Mouse (Mus musculus): Measurements from ENCODE around the gene Baiap2. TPM values are rescaled to one million over a fixed set of nuclear protein-coding genes. Genes with fewer than 3 reads are reported as not detected.
A peak's percentile ranks its signal among the peaks of the same experiment; 100 is the strongest.

The Baiap2 gene
- polyA plus RNA-seq, 1 experiment from 2014 or later, result 12.0 TPM

DNA sequence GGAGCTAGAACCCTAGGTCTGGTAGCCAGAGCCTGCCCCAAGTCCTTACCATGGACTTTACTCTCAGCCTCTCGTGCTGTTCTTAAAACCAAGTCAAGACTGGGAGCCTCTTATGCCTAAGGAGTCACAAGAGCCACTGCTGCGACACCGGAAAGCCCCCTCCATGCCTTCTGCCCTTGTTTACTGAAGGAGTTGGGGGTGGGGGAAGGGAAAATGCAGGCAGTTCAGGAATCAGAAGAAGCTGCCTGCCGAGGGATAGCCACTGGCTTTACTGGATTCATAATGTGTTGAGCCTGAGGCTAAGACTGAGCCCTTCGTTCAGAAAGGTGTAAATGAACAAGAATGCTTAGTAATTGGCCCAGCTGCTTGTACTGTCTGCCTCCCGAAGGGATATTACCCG is 29.7 kb upstream of the Baiap2 start:
- ATAC-seq, result no peak
- Histone ChIP-seq H3K27me3 (replicated peaks) (peaks cover 5% of the 10 kb centered on the region; the same call in 1 of the 2 replicates), H3K27ac (peak overlapping the region; percentile 85; the same call in 1 of the 2 replicates), H3K9me3 (no peaks in the 10 kb centered on the region), H3K4me3 (replicated peaks) (peak overlapping the region; percentile 97), H3K4me2 (replicated peaks) (peak overlapping the region; percentile 95), H3K36me3 (peaks cover 12% of the 10 kb centered on the region), H3K9ac (peak overlapping the region; percentile 94), H3K4me1 (replicated peaks) (peaks cover 38% of the 10 kb centered on the region)
- 4% methylated on average over 7 of the region's 7 CpGs for WGBS

GRCm38 (mm10) chr11:119913291-119913934 is 29.1 kb upstream of the Baiap2 start, which contains the start of gene Chmp6:
Chmp6 (plus strand) TSS chr11:119913441.
- peak within 1 kb of the TSS; percentile 95 for H3K4me2 ChIP-seq (replicated peaks)
- H3K9me3 ChIP-seq, result no peaks in the 10 kb centered on the region
- H3K27ac ChIP-seq, result peak within 1 kb of the TSS; percentile 85
- peak within 1 kb of the TSS; percentile 94 for H3K9ac ChIP-seq
- peaks cover 16% of the 10 kb centered on the region for H3K36me3 ChIP-seq
- no peaks in the 10 kb centered on the region; the same call in 1 of the 2 replicates for H3K27me3 ChIP-seq (replicated peaks)
- peak within 1 kb of the TSS; percentile 97 for H3K4me3 ChIP-seq (replicated peaks)
- ATAC-seq, result peak; percentile 76
- H3K4me1 ChIP-seq (replicated peaks), result peaks cover 38% of the 10 kb centered on the region
- under 1% methylated on average over 48 of the region's 48 CpGs for WGBS

DNA sequence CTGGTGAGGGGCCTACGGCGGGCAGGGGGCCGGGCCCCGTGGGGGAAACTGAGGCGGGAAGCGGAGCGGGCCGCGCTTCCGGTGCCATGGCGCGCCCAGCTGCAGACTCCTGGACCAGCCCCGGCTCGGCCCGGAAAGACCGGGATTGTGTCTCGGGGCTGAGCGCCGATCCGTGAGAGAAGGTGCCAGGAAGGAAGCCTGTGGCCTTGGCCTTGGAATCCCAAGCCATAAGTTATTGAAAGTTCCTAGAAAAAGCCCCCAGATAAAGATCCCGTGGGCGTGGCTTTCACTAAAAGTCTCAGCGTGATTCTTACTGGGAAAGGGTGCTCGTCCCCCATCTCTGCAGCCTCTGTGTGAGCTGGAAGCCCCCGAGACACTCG is 28.6 kb upstream of the Baiap2 start:
- WGBS, result under 1% methylated on average over 26 of the region's 26 CpGs
- H3K4me1 ChIP-seq (replicated peaks), result peaks cover 38% of the 10 kb centered on the region

DNA sequence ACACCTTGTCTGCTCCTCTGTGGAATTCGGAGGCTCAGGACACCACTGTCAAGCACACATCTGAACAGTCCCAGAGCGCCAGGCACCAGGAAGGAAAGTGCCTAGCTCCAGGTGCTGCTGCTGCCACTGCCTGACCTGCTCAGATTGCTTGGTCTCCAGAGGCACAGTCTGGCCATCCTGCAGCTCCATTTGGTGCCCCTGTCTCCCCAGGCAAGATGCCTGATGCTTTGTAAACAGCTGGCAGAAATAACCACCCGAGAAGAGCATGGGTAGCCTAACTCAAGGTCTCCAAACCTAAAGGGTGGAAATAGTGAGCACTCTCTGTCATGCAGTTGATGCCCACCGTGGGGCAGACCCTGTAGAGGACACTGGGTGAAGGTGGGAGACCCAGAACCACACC is 28.2 kb upstream of the Baiap2 start:
- 16% methylated on average over 4 of the region's 4 CpGs for WGBS
- 0 out of 2 replicates have a peak, but pooled peaks have one; percentile 0 for ATAC-seq
- no peaks in the 10 kb centered on the region for H3K9me3 ChIP-seq
- H3K4me2 ChIP-seq (replicated peaks), result peak overlapping the region; percentile 95
- peaks cover 24% of the 10 kb centered on the region for H3K36me3 ChIP-seq
- H3K4me1 ChIP-seq (replicated peaks), result peaks cover 38% of the 10 kb centered on the region
- H3K27ac ChIP-seq, result peak overlapping the region; percentile 19; the same call in 1 of the 2 replicates
- H3K4me3 ChIP-seq (replicated peaks), result peak overlapping the region; percentile 97
- H3K9ac ChIP-seq, result peak overlapping the region; percentile 94
- H3K27me3 ChIP-seq (replicated peaks), result no peaks in the 10 kb centered on the region

More for the DNA sequence above, 28.6 kb upstream of the Baiap2 start:
- Histone ChIP-seq H3K27me3 (replicated peaks) (no peaks in the 10 kb centered on the region), H3K9ac (peak overlapping the region; percentile 94), H3K9me3 (no peaks in the 10 kb centered on the region), H3K36me3 (peaks cover 21% of the 10 kb centered on the region), H3K4me2 (replicated peaks) (peak overlapping the region; percentile 95), H3K27ac (peak overlapping the region; percentile 85), H3K4me3 (replicated peaks) (peak overlapping the region; percentile 97)
- peak; percentile 29 for ATAC-seq

GRCm38 (mm10) chr11:119915666-119916065 is 26.9 kb upstream of the Baiap2 start:
- H3K9me3 ChIP-seq, result no peaks in the 10 kb centered on the region
- H3K4me2 ChIP-seq (replicated peaks), result peak overlapping the region; percentile 95
- peaks cover 24% of the 10 kb centered on the region for H3K36me3 ChIP-seq
- H3K9ac ChIP-seq, result 0 out of 2 replicates have a peak overlapping the region, but pooled peaks have one; percentile 10
- ATAC-seq, result peak; percentile 2; the same call in 1 of the 2 replicates
- no peaks in the 10 kb centered on the region for H3K27me3 ChIP-seq (replicated peaks)
- 77% methylated on average over 9 of the region's 9 CpGs for WGBS
- H3K4me3 ChIP-seq (replicated peaks), result 0 out of 2 replicates have a peak overlapping the region, but pooled peaks have one; percentile 5
- peak overlapping the region; percentile 71 for H3K27ac ChIP-seq
- peaks cover 32% of the 10 kb centered on the region for H3K4me1 ChIP-seq (replicated peaks)

- Histone ChIP-seq H3K27ac (peak overlapping the region; percentile 71), H3K4me2 (replicated peaks) (peak overlapping the region; percentile 95)
- 71% methylated on average over 15 of the region's 15 CpGs for WGBS
Measured at GRCm38 (mm10) chr11:119916102-119916790, 26.3 kb upstream of the Baiap2 start.

GRCm38 (mm10) chr11:119916834-119917469 is 25.6 kb upstream of the Baiap2 start:
- ATAC-seq, result no peak
- Histone ChIP-seq H3K4me3 (replicated peaks) (no peak overlapping the region), H3K4me2 (replicated peaks) (peak overlapping the region; percentile 95), H3K36me3 (peaks cover 24% of the 10 kb centered on the region), H3K9me3 (no peaks in the 10 kb centered on the region), H3K9ac (no peak overlapping the region), H3K27ac (peak overlapping the region; percentile 71), H3K4me1 (replicated peaks) (peaks cover 32% of the 10 kb centered on the region), H3K27me3 (replicated peaks) (no peaks in the 10 kb centered on the region)
- WGBS, result 88% methylated on average over 21 of the region's 21 CpGs

More at GRCm38 (mm10) chr11:119916102-119916790, 26.3 kb upstream of the Baiap2 start:
- Histone ChIP-seq H3K4me1 (replicated peaks) (peaks cover 32% of the 10 kb centered on the region), H3K27me3 (replicated peaks) (no peaks in the 10 kb centered on the region), H3K4me3 (replicated peaks) (no peak overlapping the region; the same call in 1 of the 2 replicates), H3K9me3 (no peaks in the 10 kb centered on the region), H3K36me3 (peaks cover 24% of the 10 kb centered on the region), H3K9ac (0 out of 2 replicates have a peak overlapping the region, but pooled peaks have one; percentile 10)
- ATAC-seq, result peak; percentile 75

DNA sequence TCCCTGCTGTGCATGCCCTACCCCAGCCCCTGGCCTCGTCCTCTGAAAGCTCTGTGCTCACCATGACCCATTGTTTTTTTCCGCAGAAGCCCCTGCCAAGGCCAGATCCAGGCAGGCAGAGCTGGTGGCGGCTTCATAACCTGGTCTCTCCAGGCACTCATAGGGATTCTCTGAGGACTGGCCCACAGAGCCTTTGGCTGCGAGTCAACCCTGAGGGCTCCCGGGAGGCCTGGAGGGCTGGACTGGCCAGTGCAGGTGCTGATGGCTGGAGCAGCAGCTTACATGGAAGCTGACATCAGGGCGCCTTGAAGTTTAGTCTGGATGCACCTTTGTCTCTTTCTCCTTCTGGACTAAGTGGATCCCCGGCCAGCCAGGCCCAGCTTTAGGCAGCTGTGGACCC is 24.0 kb upstream of the Baiap2 start:
- Histone ChIP-seq H3K9me3 (no peaks in the 10 kb centered on the region), H3K27ac (no peak overlapping the region), H3K9ac (0 out of 2 replicates have a peak overlapping the region, but pooled peaks have one; percentile 13), H3K4me1 (replicated peaks) (peaks cover 25% of the 10 kb centered on the region), H3K4me2 (replicated peaks) (no peak overlapping the region), H3K4me3 (replicated peaks) (no peak overlapping the region), H3K27me3 (replicated peaks) (no peaks in the 10 kb centered on the region), H3K36me3 (peaks cover 24% of the 10 kb centered on the region)
- ATAC-seq, result no peak
- 80% methylated on average over 7 of the region's 7 CpGs for WGBS

GRCm38 (mm10) chr11:119919432-119919831 is 23.1 kb upstream of the Baiap2 start:
- no peaks in the 10 kb centered on the region for H3K9me3 ChIP-seq
- peaks cover 24% of the 10 kb centered on the region for H3K36me3 ChIP-seq
- WGBS, result 97% methylated on average over 4 of the region's 4 CpGs
- H3K4me2 ChIP-seq (replicated peaks), result no peak overlapping the region
- no peak overlapping the region for H3K9ac ChIP-seq
- H3K4me1 ChIP-seq (replicated peaks), result peaks cover 24% of the 10 kb centered on the region
- H3K27me3 ChIP-seq (replicated peaks), result no peaks in the 10 kb centered on the region
- no peak overlapping the region for H3K27ac ChIP-seq
- H3K4me3 ChIP-seq (replicated peaks), result no peak overlapping the region
- ATAC-seq, result no peak

DNA sequence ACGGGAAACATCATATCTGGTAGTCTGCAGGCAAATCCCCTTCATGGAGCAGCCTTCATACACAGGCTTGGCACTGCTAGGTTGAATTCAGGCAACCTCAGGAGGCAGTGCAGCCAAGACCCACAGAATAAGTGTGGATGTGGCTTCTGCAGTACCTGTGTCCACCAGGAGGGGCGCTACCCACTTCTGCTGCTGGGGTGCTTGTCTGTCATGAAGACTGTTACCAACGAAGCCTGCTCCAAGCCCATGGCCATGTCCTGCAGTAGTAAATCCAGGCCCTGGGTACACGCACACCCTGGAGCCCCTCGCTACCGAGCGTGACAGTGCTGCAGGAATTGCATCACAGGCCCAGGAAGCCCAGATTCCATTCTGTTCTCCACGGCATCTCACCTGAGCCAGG is 22.7 kb upstream of the Baiap2 start:
- H3K4me1 ChIP-seq (replicated peaks), result peaks cover 19% of the 10 kb centered on the region
- H3K4me2 ChIP-seq (replicated peaks), result no peak overlapping the region
- no peak overlapping the region for H3K27ac ChIP-seq
- WGBS, result 65% methylated on average over 8 of the region's 8 CpGs
- no peaks in the 10 kb centered on the region for H3K27me3 ChIP-seq (replicated peaks)
- no peaks in the 10 kb centered on the region for H3K9me3 ChIP-seq
- no peak overlapping the region for H3K4me3 ChIP-seq (replicated peaks)
- no peak overlapping the region for H3K9ac ChIP-seq
- ATAC-seq, result no peak
- peaks cover 24% of the 10 kb centered on the region for H3K36me3 ChIP-seq

DNA sequence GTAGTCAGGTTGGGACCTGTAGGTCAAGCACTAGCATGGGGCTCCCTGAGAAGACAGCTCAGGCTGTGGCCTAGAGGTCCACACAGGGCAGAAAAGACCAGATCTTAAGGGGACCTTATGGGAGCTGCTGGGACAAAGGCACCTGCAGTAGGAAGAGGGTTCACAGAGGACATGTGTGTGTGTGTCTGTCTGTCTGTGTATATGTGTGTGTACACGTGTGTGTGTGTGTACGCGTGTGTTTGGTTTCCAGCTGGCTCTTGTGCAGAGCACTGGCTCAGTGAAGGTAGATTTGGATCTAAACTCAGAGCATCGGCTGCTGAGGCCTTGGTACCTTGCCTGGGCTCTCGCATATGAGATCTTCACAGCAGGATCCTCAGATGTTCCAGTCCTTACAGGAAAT is 21.9 kb upstream of the Baiap2 start:
- H3K27me3 ChIP-seq (replicated peaks), result no peaks in the 10 kb centered on the region
- H3K9ac ChIP-seq, result no peak overlapping the region
- H3K9me3 ChIP-seq, result no peaks in the 10 kb centered on the region
- peaks cover 12% of the 10 kb centered on the region for H3K4me1 ChIP-seq (replicated peaks)
- peaks cover 24% of the 10 kb centered on the region for H3K36me3 ChIP-seq
- no peak overlapping the region for H3K27ac ChIP-seq
- no peak overlapping the region for H3K4me2 ChIP-seq (replicated peaks)
- WGBS, result 94% methylated on average over 5 of the region's 5 CpGs
- no peak for ATAC-seq
- H3K4me3 ChIP-seq (replicated peaks), result no peak overlapping the region

DNA sequence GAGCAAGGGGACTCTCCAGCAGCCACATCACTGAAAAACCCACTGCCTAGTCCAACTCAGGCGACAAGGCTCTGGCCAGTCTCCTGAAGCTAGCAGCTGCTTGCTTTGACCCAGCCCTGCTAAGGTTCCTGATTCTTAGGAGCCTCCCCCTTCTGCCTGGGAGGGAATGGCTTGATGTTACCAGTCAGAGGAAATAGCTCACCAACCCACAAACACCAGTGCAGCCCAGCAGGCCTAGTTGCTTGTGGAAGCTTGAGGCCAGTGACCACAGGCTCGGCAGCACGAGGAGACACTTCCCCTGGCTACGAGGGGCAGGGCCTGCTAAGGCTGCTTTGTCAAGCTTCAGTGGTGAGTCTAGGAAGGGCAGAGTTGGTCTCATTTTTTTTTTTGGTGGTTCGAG is 17.4 kb upstream of the Baiap2 start:
- Histone ChIP-seq H3K4me2 (replicated peaks) (no peak overlapping the region), H3K27ac (no peak overlapping the region), H3K27me3 (replicated peaks) (no peaks in the 10 kb centered on the region), H3K4me1 (replicated peaks) (peaks cover 4% of the 10 kb centered on the region; the same call in 1 of the 2 replicates), H3K4me3 (replicated peaks) (no peak overlapping the region), H3K36me3 (no peaks in the 10 kb centered on the region), H3K9me3 (no peaks in the 10 kb centered on the region), H3K9ac (no peak overlapping the region)
- WGBS, result 75% methylated on average over 5 of the region's 5 CpGs
- no peak for ATAC-seq
